Mouse (Mus musculus) CD4-positive helper T cell, adult 2 months (primary cell): ENCODE measurements around the gene Ltk.
A peak's percentile ranks its signal among the peaks of the same experiment; 100 is the strongest.

Experiments
- DNase-seq: peaks from one replicate; pipeline ENCODE4 v3.0.0-alpha.2; 2012; ENCODE audit warnings: low read depth, missing footprints, low spot score

Gene Ltk

DNA sequence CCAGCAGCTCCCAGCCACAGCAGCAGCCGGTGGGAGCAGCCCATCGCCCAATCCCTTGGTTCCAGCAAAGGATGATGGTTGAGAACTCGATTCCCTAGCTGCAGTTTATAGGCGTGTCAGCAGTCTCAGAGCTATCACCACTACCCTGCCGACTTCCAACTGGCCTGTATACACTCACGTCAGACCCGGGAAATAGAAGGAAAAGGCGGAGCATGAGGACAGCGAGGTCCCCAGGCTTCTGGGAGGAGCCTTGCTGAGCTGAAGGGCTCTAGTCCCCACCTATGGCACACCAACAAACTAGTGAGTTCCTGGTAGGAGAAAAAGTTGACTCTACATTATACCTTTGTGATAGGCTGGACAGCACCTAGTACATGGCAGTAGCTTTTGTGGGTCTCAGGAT, at the start of gene Ltk:
Gene Ltk (minus strand): TSS at position 181 of the 400 bp plus-strand sequence.
- no peak for DNase-seq

DNA sequence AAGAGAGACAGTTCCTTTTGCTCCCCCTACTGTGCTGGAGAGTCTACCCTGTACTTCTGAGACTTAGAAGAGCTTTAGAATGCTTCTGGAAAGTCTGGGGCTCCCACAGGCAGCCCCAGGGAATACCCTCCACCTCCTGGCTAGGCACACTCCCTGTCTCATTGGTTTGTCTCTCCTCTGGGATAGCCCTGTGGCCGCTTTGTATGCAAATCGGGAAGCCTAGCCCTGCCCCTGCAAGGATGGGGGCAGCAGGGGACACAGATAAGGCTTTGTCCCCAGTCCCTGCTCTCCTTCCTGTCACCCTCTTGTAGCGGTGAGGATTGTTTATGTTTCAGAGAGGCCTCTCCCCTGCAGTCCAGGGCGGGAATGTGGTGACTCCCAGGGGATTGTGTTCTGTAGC, 48.6 kb upstream of the Ltk start:
- DNase-seq: no peak

DNA sequence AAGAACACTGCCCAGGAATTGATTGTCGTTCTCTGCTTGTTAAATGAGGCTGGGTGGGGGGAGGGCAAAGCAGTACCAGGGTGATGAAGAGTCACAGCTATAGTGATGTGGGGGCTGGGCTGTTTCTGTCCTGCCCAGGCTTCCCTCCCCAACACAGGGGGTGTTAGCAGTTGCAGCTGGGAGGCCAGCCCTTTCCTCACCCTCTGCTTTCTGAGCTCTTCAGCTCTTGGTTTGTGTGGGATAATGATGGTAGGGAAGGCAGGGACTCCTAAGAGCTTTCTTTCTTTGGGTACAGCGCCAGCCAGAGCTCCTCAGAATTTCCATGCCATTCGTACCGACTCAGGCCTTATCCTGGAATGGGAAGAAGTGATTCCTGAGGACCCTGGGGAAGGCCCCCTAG, 48.2 kb upstream of the Ltk start:
- DNase-seq: no peak

DNA sequence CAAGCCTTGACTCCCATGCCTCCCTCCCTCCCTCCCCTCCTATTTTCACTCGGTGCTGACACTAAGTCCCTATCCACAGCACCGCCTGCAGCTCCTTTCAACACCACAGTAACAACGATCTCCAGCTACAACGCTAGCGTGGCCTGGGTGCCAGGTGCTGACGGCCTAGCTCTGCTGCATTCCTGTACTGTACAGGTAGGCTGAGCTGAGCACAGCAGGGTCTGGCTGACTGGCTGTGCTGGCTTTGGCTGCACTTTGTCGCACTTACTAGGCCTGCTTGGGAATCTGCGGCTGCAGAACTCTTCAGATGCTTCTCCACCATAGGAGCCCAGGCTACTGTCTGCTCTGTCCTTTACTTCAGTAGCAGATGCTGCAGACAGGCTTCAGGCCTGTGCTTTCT, 45.3 kb upstream of the Ltk start:
- DNase-seq: no peak

DNA sequence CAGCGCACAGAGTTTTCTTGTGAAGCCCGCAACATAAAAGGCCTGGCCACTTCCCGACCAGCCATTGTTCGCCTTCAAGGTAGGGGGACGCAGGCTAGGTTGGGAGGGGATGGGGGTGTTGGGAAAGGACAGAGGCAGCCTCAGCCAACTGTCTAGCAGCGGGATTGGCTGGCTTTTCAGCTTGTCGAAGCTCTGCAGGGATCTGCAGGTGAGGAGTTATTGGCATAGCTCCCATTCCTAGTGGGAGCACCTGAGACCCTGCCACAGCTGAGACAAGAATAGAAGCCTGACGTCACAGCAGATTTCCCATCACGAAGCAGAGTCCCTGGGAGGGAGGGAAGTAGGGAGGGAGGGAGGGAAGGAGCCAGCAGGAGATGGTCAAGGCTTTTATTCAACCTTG, 44.5 kb upstream of the Ltk start:
- DNase-seq: no peak

DNA sequence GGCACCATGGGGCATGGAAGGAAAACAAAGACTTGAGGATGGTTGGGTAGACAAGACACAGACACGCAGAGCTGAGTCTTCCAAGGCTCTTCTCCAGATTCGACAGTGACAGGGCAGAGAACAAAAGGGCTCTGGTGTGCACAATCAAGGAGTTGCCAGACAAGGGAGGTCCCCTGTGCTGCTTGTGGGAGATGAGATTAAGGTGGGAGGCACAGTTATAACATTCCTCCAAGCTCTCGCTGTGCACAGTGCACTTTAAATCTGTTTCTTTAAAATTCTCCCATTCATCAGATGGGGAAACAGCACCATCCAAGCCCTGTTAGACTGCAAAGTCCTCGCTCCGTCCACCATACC, 44.0 kb upstream of the Ltk start:
- DNase-seq: no peak

DNA sequence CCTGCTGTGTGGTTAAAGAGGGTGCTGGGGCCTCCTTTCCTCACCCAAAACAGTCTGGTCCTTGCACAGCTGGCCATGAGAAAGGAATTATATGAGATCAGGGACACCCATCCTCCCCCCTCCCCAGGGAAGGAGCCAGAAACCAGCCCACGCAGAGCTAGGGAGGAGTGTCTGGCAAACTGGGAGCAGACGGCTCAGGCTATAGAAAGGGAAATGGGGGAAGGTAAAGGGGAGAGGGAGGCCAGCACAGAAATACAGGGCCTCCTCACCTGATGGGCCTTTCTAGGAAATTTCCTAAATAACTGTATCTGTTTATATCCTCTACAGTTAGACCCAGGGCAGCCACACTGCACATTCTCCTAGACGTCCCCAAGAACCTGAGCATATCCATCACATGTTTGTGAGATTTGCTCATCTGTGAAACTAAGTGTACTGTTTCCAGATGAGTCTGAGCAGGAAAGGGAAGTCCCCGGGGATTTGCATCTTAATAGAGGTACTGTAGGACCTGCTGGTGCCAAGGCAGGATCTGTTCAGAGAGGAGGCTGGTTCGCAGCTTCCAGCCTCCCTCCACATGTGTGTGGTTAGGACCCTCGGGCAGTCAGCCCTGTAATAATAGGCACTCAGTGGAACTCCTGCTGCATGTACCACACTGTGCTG, 43.5 kb upstream of the Ltk start:
- DNase-seq: no peak

DNA sequence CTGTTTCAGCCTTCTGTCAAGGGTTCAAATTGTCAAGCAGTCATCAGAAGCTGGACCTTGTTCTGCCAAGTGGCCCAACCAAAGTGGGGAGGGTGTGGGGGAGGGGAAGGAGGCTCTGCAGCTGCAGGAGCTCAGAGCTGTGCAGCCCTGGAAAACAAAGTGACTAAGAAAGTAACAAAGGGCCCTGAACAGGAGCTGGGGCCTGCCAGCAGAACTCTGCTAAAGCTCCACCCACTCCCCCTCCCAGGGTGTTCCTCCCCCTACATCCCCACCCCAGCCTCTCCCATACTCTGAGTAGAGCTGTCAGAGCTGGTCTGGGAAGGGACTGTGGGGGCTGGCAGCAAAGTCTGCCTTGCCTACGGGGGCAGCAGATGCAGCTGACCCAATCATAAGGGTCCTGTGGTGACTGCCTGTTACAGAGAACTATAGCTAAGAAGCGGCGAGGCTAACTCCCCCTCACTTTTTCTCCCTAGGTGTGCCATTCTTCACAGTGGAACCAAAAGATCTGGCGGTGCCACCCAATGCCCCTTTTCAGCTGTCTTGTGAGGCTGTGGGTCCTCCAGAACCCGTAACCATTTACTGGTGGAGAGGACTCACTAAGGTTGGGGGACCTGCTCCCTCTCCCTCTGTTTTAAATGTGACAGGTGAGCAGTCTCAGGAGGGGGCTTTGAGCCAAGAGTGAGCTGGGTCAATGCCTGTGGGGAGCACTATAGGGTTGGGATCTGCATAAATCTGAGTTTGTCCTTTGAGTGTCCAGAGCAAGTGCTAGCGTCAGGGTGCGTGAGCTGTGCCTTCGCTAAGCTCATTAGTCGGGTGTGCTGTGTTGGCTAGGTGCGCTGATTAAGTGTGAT, 42.8 kb upstream of the Ltk start:
- DNase-seq: no peak

DNA sequence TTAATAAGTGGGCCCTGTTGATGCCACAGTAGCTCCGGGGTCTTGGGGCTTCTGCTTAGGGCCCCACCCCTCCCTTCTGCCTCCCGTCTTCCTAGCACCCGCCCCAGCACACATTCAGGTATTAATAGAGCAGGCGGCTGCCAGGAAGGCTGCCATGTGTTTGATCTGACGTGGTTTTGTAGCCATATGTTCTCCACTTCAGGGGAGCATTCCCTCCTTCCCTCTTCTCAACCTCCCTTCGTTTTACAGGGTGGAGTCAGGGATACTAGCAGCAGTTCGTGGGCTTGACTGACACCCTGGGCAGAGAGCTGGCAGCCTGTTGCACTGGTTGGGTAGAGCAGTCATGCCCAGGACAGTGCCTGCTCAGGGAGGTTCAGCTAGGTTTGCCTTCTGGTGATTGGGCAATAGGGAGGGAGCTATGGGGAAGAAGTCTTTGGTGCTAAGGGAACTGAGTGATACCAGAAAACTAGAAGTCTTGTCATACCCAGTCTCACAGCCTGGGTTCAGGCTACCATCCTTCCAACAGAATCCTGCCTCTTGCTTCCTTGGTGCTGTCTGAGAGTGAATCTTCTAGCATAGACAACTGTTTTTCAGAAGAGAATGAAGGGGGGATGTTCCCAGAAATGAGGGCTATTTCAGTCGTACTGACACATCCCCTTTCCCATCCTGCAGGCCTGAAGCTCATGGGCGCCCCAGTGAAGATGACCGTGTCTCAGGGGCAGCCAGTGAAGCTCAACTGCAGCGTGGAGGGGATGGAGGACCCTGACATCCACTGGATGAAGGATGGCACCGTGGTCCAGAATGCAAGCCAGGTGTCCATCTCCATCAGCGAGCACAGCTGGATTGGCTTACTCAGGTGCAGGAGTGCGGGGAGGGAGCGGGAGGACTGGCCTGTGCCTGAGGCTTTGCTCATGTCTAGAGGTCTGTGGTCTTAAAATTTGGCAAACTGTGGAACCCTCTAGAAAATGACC, 40.9 kb upstream of the Ltk start:
- no peak for DNase-seq

DNA sequence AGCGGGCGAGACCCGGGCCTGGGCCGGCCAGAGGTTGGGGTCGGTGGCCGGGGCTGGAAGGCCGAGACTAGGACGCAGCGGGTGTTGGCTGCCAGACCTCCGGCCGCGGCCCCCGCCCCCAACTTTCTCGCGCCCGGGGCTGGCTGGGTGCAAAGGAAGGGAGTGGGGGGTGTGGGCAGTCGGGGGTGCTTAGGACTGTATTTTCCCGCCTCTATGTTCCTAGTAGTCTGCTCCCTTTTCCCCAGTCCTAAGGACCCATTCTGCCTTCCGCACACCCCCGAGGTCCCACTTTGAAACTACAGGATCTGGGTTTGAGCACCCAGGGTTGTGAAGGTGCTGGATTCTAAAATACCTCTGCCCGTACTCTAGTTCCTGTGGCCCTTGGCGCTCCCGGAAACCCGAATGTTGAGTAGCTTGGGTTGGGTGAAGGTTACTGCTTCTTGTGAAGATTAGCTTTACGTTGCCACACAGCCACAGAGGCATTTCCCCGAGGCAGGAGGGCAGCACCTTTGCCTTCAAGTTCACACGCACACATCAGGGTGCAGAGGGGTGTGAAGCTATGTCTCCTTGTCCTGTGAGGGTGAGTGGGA, 39.8 kb upstream of the Ltk start:
- peak; percentile 51 for DNase-seq

DNA sequence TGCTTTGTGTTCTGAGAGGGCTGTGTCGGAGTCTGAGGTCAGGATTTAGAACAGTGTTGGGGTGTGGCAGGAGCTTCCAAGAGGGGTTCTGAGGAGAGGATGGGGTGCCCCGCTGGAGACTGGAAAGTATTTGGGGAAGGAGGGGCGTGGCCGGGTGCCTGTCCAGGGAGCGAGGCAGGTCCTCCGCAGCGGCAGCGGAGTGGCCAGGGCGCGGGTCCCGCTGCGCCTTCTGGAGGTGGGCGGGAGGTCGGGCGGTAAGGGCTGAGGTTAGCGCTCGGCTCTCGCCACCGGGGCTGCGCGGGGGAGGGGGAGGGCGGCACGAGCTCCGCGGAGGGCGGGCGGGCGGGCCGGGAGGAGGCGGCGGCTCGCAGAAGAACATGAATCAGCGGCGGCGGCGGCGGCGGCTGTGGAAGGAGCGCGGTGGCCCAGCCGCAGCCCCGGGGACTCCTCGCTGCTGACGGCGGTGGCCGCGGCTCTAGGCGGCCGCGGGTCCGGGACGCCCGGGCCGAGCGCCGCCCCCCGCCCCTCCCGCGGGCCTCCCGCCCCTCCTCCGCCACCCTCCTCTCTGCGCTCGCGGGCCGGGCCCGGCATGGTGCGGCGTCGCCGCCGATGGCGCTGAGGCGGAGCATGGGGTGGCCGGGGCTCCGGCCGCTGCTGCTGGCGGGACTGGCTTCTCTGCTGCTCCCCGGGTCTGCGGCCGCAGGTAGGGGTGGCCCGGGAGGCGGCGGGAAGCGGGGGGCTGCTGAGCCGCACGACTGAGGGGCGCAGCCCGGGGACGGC, 39.1 kb upstream of the Ltk start:
- DNase-seq: peak; percentile 59

DNA sequence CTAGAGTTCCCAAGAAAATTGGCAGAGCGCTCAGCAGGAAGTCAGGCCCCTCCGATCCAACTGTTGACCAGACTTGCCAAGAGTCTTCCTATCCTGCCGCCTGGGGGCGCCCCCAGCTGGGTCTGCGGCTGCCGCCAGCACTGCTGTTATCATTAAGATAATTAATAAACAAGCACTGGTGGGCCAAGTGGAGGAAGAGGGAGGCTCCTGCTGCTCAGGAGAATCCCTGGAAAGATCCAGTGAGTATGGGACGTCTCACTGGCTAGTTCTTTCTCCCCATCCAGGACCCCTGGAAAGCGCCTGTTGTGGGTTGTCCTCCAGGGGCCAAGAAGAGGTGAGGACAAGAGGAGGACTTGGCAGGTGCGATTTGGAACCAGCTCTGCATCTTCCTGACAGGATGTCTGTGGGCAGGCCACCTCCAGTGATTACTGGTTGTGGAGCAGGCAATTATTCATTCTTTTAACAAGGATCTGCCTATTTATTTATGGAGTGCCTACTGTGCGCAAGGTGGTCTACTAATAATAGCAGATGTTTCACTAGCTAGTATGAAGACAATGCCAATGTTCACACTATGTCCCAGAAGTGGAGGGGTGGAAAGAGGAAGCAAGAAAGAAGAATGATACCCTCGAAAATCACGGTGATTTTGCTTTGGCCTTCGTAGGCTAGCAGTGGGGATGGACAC, 38.2 kb upstream of the Ltk start:
- peak; percentile 54 for DNase-seq

DNA sequence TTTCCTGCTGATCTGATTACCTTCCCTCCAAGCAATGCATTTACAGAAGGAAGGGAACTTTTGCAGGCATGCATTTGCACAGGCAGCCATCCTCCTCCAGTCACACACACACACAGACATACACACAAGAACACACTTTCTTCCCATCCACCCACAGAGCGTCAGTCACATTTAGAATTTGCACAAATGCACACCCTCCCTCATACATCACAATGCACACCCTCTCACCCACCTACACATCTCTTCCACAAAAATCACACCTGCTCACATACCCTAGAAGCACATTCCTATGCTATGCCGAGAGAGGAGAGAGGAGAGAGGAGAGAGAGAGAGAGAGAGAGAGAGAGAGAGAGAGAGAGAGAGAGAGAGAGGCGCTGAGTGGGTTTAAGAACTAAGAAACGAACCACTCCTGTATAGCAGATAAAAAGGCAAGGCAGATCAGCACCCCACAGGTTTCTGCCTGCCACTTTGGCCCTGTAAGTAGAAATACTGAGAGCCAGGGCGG, 37.1 kb upstream of the Ltk start, which contains the start of gene Tyro3:
Gene Tyro3 (plus strand): TSS at position 455 of the 505 bp plus-strand sequence.
- no peak for DNase-seq

DNA sequence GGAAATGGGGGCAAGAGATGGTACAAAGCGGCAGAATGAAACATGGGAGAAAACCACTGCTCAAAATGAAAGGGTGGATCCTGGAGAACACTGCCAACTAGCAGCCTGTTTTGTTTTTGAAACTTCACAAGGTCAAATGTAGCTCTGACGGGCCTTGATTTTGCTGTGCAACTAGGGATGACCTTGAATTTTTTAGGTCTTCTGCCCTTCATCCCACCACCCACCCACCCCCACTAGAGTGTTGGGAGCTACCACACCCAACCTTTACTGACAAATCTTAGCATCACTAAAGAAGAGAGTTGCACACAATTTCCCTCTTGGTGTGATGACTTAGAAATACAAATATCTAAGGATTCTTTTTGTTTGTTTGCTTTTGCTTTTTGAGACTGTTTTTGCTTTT, 29.8 kb upstream of the Ltk start:
- no peak for DNase-seq

DNA sequence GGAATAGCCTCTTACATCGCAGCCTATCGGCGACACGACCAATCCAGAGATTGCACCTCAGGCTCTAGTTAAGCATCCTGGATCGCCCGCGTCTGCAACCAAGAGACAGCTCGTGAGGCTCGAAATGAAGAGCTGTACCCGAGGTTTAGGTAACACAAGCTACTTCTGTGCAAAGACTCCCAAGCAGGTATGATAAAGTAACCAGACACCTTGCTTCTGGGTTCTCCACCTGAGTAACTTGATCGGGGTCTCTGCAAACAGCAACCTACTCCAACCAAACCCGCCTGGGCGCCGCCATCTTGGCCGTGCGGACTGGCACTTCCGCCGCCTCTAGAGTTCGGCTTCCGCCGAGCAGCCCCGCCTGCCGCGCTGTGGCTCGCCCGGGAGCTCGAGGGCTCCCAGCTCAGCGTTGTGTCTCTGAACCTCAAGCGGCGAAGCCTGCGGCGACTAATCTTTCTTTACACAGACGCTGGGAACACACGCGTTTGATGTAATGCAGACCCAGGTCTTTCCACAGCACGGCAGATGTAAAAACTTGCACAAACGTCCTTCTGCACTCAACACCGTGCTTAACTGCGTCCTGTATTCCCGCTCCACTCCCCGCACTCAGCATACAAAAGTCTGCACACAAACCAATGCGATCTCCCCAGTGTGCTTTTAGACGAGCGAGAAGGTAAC, 27.1 kb upstream of the Ltk start, which contains the start of gene Rpap1:
Gene Rpap1 (minus strand): TSS at position 332 of the 678 bp plus-strand sequence.
- DNase-seq: peak; percentile 84

DNA sequence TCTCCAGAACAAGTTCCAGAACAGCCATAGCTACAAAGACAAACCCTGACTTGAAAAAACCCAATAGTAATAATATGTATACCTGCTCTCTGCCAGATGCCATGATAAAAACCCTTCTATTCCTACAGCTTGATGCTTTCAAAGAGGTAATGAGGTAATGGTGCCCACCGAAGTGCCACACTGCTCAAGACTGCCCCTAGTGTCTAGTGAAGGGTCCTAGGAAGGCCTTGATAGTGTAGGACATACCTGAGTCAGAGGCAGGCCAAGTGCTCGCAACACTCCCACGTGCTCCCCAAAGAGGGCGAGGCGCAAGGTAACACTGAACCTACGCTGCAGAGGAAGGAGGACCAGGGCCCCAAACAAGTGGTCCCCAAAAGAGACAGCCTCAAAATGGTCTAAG, 7.0 kb upstream of the Ltk start:
- DNase-seq: no peak

DNA sequence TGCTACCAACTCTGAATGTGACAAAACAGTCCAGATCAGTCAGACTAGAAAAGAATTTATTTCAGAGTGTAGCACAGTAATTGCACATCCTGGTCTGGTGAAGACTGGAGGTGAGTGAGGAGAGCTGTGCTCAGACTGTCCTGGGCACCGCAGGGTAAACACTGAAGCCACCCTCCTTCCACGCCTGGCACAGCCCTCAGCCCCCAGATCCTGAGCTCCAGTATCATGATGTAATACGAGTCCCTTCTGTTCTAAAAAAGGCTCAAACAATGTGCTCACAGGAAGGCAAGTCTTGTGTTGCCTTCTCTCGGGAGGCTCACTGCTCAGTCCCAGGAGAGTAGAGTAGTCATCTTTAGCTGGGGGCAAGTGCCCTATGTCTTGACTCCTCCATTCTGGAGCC, 3.7 kb upstream of the Ltk start:
- no peak for DNase-seq

DNA sequence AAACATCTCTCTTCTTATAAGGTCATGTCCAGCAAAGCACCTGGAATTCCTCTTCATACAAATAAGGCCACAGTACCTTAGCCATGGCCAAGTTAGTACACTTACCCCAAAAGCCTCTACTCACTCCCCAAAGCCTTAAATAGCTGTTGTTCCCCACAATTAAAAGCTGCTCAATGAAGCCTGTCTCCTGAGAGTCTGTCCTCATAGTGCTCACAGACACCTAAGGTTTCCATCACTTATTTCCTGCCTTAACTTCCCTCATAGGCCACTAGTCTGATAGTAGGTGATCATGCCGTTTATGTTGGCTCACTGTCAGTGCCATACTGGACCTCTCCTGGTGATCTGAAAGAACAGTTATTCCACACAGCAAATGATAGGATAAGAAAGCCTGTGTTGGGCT, 2.0 kb upstream of the Ltk start:
- no peak for DNase-seq
